Mouse (Mus musculus): Measurements from ENCODE around the gene Wdr41. TPM values are rescaled to one million over a fixed set of nuclear protein-coding genes. Genes with fewer than 3 reads are reported as not detected.

Wdr41 gene
- polyA plus RNA-seq, 1 experiment: 6.8 TPM

- Histone ChIP-seq H3K27me3 (ENCODE audit: control insufficient read depth, insufficient read depth, insufficient read length) (no peaks in the 10 kb centered on the region), H3ac (ENCODE audit: control insufficient read depth, insufficient read length, low read depth) (no peak overlapping the region), H3K36me3 (ENCODE audit: control insufficient read depth, insufficient read depth) (no peaks in the 10 kb centered on the region), H3K4me3 (ENCODE audit: insufficient read depth, poor library complexity, severe bottlenecking) (no peak overlapping the region), H3K79me2 (ENCODE audit: control insufficient read depth, insufficient read depth) (no peaks in the 10 kb centered on the region), H3K79me3 (ENCODE audit: low read depth) (no peaks in the 10 kb centered on the region)
- no peak for TF ChIP-seq CTCF (IDR thresholded peaks at IDR 0.05; ENCODE audit: control insufficient read depth, insufficient read depth, insufficient read length)
These were observed 31.1 kb downstream of the Wdr41 start for GRCm38 (mm10) chr13:95007281-95007680.

DNA sequence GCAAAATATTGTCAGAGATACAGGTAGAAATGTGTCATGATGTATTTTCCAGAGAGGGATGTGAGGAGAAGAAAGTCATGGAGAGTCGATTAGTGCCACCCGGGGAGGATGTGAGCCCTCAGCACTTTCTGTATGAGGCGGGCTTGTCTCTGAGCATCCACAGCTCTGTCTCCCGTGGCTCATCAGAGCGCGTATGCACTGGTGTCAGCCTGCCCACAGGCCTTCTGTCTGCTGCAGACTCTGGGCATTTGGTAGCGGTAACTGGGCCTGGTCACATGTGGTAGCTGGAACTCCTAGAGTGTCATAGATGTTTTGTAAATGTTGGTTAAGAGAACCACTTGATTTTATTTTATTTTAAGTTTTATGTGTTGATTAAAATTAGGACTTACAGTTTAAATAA, 33.1 kb downstream of the Wdr41 start:
- no peaks in the 10 kb centered on the region for H3K27me3 ChIP-seq (ENCODE audit: control insufficient read depth, insufficient read depth, insufficient read length)
- H3ac ChIP-seq (ENCODE audit: control insufficient read depth, insufficient read length, low read depth): no peak overlapping the region
- H3K79me2 ChIP-seq (ENCODE audit: control insufficient read depth, insufficient read depth): no peaks in the 10 kb centered on the region
- TF ChIP-seq MYOD1 (IDR thresholded peaks at IDR 0.05; ENCODE audit: control insufficient read depth, insufficient read length, low read depth) (no peak), USF1 (IDR thresholded peaks at IDR 0.05; ENCODE audit: low read depth) (no peak), MAX (IDR thresholded peaks at IDR 0.05) (no peak), MYOG (IDR thresholded peaks at IDR 0.05; ENCODE audit: control insufficient read depth, extremely low read depth, insufficient read length) (no peak), CEBPB (IDR thresholded peaks at IDR 0.05; ENCODE audit: low read depth) (no peak), CTCF (IDR thresholded peaks at IDR 0.05; ENCODE audit: control insufficient read depth, insufficient read depth, insufficient read length) (no peak), FOSL1 (IDR thresholded peaks at IDR 0.05; ENCODE audit: insufficient read depth, low read length, poor library complexity, severe bottlenecking) (no peak)
- H3K79me3 ChIP-seq (ENCODE audit: low read depth): no peaks in the 10 kb centered on the region
- H3K4me3 ChIP-seq (ENCODE audit: insufficient read depth, poor library complexity, severe bottlenecking): no peak overlapping the region
- H3K36me3 ChIP-seq (ENCODE audit: control insufficient read depth, insufficient read depth): no peaks in the 10 kb centered on the region

DNA sequence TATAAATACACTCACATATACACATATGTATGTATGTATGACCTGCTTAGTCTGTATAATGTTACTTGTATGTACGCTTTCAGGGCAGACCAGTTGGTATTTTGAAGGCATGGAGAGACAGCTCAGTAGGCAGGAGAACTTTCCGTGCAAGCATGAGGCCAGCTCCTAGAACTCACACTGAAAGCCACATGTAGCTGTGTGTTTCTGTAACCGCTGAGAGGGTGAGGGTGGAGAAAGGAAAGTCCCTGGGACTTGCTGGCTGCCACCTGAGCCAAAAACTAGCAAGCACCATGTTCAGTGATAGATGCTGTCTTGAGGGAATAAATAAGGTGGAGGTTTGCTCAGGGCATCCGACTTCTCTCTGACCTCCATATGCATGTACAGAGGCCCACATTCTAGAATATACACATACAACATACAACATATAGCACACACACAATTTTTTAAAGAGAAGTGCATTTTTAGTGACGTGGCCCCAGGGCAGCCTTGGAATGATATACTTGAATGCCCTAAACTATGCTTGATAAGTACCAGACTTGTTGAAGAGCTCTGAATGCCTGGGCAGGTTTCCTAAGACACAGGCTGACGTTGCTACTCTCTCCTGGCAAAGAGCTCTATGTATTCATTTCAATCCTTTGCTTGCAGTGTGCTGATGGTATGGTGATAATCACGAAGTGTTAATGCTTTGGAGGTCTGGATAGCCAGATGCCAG, 35.6 kb downstream of the Wdr41 start:
- TF ChIP-seq MYOD1 (IDR thresholded peaks at IDR 0.05; ENCODE audit: control insufficient read depth, insufficient read length, low read depth): no peak
- no peak for TF ChIP-seq MYOG (IDR thresholded peaks at IDR 0.05; ENCODE audit: control insufficient read depth, extremely low read depth, insufficient read length)
- TF ChIP-seq USF1 (IDR thresholded peaks at IDR 0.05; ENCODE audit: low read depth): no peak
- TF ChIP-seq MAX (IDR thresholded peaks at IDR 0.05): no peak
- H3K79me3 ChIP-seq (ENCODE audit: low read depth): no peaks in the 10 kb centered on the region
- no peaks in the 10 kb centered on the region for H3K27me3 ChIP-seq (ENCODE audit: control insufficient read depth, insufficient read depth, insufficient read length)
- H3K4me3 ChIP-seq (ENCODE audit: insufficient read depth, poor library complexity, severe bottlenecking): no peak overlapping the region
- no peak overlapping the region for H3ac ChIP-seq (ENCODE audit: control insufficient read depth, insufficient read length, low read depth)
- H3K79me2 ChIP-seq (ENCODE audit: control insufficient read depth, insufficient read depth): no peaks in the 10 kb centered on the region
- H3K36me3 ChIP-seq (ENCODE audit: control insufficient read depth, insufficient read depth): no peaks in the 10 kb centered on the region

- no peaks in the 10 kb centered on the region for H3K36me3 ChIP-seq (ENCODE audit: control insufficient read depth, insufficient read depth)
- TF ChIP-seq USF1 (IDR thresholded peaks at IDR 0.05; ENCODE audit: low read depth) (no peak), CTCF (IDR thresholded peaks at IDR 0.05; ENCODE audit: control insufficient read depth, insufficient read depth, insufficient read length) (no peak), MYOD1 (IDR thresholded peaks at IDR 0.05; ENCODE audit: control insufficient read depth, insufficient read length, low read depth) (no peak), CEBPB (IDR thresholded peaks at IDR 0.05; ENCODE audit: low read depth) (no peak), FOSL1 (IDR thresholded peaks at IDR 0.05; ENCODE audit: insufficient read depth, low read length, poor library complexity, severe bottlenecking) (no peak), MAX (IDR thresholded peaks at IDR 0.05) (no peak), MYOG (IDR thresholded peaks at IDR 0.05; ENCODE audit: control insufficient read depth, extremely low read depth, insufficient read length) (no peak)
- H3ac ChIP-seq (ENCODE audit: control insufficient read depth, insufficient read length, low read depth): no peak overlapping the region
These were observed 41.1 kb downstream of the Wdr41 start for GRCm38 (mm10) chr13:95017278-95017677.

DNA sequence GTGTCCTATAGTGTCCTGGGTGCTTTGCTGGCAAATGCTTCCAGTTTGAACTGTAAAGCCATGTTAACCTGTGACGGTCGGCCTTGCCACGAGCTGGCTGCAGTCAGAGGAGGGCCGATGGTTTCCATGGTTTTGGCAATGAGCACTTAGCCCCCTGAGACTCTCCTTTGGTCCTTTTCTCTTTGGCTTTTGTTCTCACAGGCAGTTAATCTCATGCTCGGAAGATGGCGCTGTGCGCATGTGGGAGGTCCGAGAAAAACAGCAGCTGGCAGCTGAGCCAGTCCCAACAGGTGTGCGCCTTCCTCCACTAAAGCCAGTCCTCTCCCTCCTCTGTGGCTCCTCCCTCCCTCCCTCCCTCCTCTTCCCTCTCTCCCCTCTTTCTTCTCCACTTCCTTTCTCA, 41.8 kb downstream of the Wdr41 start:
- TF ChIP-seq CTCF (IDR thresholded peaks at IDR 0.05; ENCODE audit: control insufficient read depth, insufficient read depth, insufficient read length) (peak; percentile 17), MYOD1 (IDR thresholded peaks at IDR 0.05; ENCODE audit: control insufficient read depth, insufficient read length, low read depth) (peak; percentile 53), USF1 (IDR thresholded peaks at IDR 0.05; ENCODE audit: low read depth) (no peak)
- H3K4me3 ChIP-seq (ENCODE audit: insufficient read depth, poor library complexity, severe bottlenecking): no peak overlapping the region
- no peaks in the 10 kb centered on the region for H3K36me3 ChIP-seq (ENCODE audit: control insufficient read depth, insufficient read depth)
- no peaks in the 10 kb centered on the region for H3K27me3 ChIP-seq (ENCODE audit: control insufficient read depth, insufficient read depth, insufficient read length)
- no peak overlapping the region for H3ac ChIP-seq (ENCODE audit: control insufficient read depth, insufficient read length, low read depth)
- no peaks in the 10 kb centered on the region for H3K79me2 ChIP-seq (ENCODE audit: control insufficient read depth, insufficient read depth)
- H3K79me3 ChIP-seq (ENCODE audit: low read depth): no peaks in the 10 kb centered on the region

More at GRCm38 (mm10) chr13:95017278-95017677, 41.1 kb downstream of the Wdr41 start:
- Histone ChIP-seq H3K4me3 (ENCODE audit: insufficient read depth, poor library complexity, severe bottlenecking) (no peak overlapping the region), H3K79me2 (ENCODE audit: control insufficient read depth, insufficient read depth) (no peaks in the 10 kb centered on the region), H3K27me3 (ENCODE audit: control insufficient read depth, insufficient read depth, insufficient read length) (no peaks in the 10 kb centered on the region), H3K79me3 (ENCODE audit: low read depth) (no peaks in the 10 kb centered on the region)

DNA sequence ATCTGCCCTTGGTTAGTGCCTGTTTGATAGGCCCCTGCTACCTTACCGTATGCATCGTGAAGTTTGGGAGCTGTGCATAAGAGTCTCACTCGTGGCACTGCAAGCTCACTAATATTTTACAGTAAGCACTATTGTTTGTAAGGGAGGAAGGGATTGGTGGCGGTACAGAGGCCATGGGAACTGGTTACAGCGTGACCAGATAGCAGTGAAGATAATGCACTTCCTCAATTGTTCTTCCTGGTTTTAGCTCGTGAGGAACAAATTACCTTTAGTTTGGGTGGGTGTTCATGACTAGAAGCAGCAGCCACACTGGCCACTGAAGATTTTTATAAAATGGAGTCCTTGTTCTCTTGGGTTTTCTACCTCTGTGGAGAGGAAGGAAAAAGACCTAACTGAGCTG, 43.2 kb downstream of the Wdr41 start:
- Histone ChIP-seq H3K27me3 (ENCODE audit: control insufficient read depth, insufficient read depth, insufficient read length) (no peaks in the 10 kb centered on the region), H3K4me3 (ENCODE audit: insufficient read depth, poor library complexity, severe bottlenecking) (no peak overlapping the region), H3K79me3 (ENCODE audit: low read depth) (no peaks in the 10 kb centered on the region), H3K79me2 (ENCODE audit: control insufficient read depth, insufficient read depth) (no peaks in the 10 kb centered on the region), H3K36me3 (ENCODE audit: control insufficient read depth, insufficient read depth) (no peaks in the 10 kb centered on the region), H3ac (ENCODE audit: control insufficient read depth, insufficient read length, low read depth) (no peak overlapping the region)
- TF ChIP-seq USF1 (IDR thresholded peaks at IDR 0.05; ENCODE audit: low read depth): no peak
- no peak for TF ChIP-seq CTCF (IDR thresholded peaks at IDR 0.05; ENCODE audit: control insufficient read depth, insufficient read depth, insufficient read length)
- no peak for TF ChIP-seq MYOG (IDR thresholded peaks at IDR 0.05; ENCODE audit: control insufficient read depth, extremely low read depth, insufficient read length)
- TF ChIP-seq CEBPB (IDR thresholded peaks at IDR 0.05; ENCODE audit: low read depth): no peak
- no peak for TF ChIP-seq MAX (IDR thresholded peaks at IDR 0.05)
- TF ChIP-seq FOSL1 (IDR thresholded peaks at IDR 0.05; ENCODE audit: insufficient read depth, low read length, poor library complexity, severe bottlenecking): no peak
- TF ChIP-seq MYOD1 (IDR thresholded peaks at IDR 0.05; ENCODE audit: control insufficient read depth, insufficient read length, low read depth): no peak

All from C2C12 (cell line).